Mouse (Mus musculus): ENCODE data around the gene Kctd6. TPM values are rescaled to one million over a fixed set of nuclear protein-coding genes. Genes with fewer than 3 reads are reported as not detected.

The Kctd6 gene
- polyA plus RNA-seq, 1 experiment from 2014 or later, result 12.4 TPM

DNA sequence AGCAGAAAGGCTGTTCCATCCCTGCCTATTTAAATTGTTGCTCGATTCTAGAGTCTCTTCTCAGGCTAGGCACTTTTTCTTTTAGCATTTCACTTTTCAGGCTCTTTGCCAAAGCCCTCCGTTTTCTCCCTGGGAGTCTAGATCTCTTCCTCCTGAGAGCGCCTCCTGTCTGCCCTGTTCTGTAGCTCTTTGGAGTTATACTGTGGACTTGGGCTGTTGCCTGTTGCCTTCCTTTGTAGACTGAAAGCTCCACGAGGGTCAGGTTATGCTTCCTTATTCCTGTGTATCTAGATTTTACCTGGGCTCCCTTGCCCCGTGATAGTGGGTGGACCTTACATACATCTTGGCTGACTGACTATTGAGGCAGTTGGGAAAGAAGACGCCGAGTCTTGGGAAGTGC, 4.3 kb downstream of the Kctd6 start:
- WGBS, result 72% methylated on average over 7 of the region's 7 CpGs
- Histone ChIP-seq H3K9ac (no peak overlapping the region), H3K4me1 (replicated peaks) (peaks cover 9% of the 10 kb centered on the region; the same call in 1 of the 2 replicates), H3K4me2 (replicated peaks) (no peak overlapping the region), H3K27me3 (replicated peaks) (no peaks in the 10 kb centered on the region), H3K27ac (no peak overlapping the region), H3K9me3 (no peaks in the 10 kb centered on the region), H3K4me3 (replicated peaks) (no peak overlapping the region), H3K36me3 (no peaks in the 10 kb centered on the region; the same call in 1 of the 2 replicates)
- ATAC-seq, result no peak

DNA sequence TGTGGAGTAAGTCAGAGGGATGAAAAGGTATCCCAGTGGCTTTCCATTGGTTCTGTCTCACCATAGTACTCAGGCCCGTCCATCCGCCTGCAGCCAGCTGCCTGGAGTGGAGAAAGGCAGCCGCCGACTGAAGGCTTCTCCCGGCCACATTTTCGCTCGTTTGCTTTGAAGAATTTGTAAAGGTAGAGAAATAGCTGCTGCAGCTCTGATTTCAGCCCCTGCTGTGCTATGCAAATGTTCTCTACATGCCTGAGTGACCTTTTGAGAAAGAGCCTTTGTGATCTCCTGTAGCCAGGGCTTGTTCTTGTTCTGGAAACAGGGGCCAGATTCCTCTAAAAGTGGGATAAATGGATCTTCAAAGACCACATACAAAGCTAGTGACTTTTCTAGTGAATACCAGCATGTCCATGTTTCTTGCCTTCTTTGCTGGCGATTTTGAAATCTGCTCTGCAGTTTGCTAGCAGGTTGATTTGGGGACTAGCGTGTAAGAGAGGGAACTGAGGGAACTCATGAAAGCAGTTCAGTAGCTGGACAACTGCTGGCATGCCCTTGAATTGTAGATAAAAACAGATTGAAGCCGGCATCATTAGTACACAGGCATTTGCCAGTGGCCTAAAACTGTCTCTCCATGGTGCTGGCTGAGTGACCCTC, 4.9 kb downstream of the Kctd6 start:
- H3K9me3 ChIP-seq, result no peaks in the 10 kb centered on the region
- no peaks in the 10 kb centered on the region for H3K27me3 ChIP-seq (replicated peaks)
- no peak overlapping the region for H3K4me2 ChIP-seq (replicated peaks)
- H3K9ac ChIP-seq, result no peak overlapping the region
- H3K27ac ChIP-seq, result no peak overlapping the region
- no peak overlapping the region for H3K4me3 ChIP-seq (replicated peaks)
- 58% methylated on average over 10 of the region's 10 CpGs for WGBS
- H3K36me3 ChIP-seq, result no peaks in the 10 kb centered on the region; the same call in 1 of the 2 replicates
- no peak for ATAC-seq
- peaks cover 9% of the 10 kb centered on the region; the same call in 1 of the 2 replicates for H3K4me1 ChIP-seq (replicated peaks)

DNA sequence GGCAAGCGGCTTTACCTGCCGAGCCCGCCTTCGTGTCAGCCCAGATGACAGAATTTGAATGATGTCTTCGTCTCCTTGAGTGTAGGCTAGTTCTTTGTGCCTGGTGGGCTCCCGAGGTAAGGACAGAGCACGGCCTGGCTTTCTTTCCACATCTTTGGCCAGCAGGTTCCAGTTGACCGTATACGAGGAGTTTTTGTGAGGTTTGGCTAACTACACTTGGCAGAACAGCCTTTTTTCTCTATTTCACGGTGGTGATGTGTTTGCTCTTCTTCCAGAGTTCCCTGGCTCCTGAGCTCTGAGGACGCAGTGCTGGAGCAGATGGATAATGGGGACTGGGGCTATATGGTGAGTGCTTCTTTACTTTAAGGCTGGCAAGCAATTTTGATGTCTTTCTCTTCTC, 5.9 kb downstream of the Kctd6 start:
- peaks cover 8% of the 10 kb centered on the region; the same call in 1 of the 2 replicates for H3K4me1 ChIP-seq (replicated peaks)
- no peaks in the 10 kb centered on the region for H3K27me3 ChIP-seq (replicated peaks)
- no peak overlapping the region for H3K4me3 ChIP-seq (replicated peaks)
- no peak for ATAC-seq
- H3K9ac ChIP-seq, result no peak overlapping the region
- WGBS, result 81% methylated on average over 11 of the region's 11 CpGs
- no peak overlapping the region for H3K4me2 ChIP-seq (replicated peaks)
- H3K9me3 ChIP-seq, result no peaks in the 10 kb centered on the region
- H3K27ac ChIP-seq, result no peak overlapping the region
- H3K36me3 ChIP-seq, result no peaks in the 10 kb centered on the region; the same call in 1 of the 2 replicates

DNA sequence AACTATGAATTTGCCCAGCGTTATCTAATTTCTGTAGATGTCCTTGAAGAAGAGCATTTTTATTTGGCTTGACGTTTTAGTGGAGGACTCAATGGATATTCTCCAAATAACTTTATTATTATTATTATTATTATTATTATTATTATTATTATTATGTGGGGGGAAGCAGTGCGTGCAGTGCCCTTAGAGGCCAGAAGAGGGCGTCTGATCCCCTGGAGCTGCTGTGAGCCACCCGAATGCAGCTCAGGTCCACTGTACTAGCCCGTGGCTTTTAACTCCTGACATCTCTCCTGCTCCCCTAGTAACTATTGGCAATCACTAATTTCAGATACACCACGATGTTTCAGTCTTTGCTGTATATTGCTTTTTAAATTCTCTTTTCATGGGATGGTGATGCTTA, 6.4 kb downstream of the Kctd6 start:
- Histone ChIP-seq H3K27me3 (replicated peaks) (no peaks in the 10 kb centered on the region), H3K4me2 (replicated peaks) (no peak overlapping the region), H3K9ac (no peak overlapping the region), H3K9me3 (no peaks in the 10 kb centered on the region), H3K4me3 (replicated peaks) (no peak overlapping the region), H3K36me3 (no peaks in the 10 kb centered on the region; the same call in 1 of the 2 replicates), H3K27ac (no peak overlapping the region), H3K4me1 (replicated peaks) (peaks cover 5% of the 10 kb centered on the region; the same call in 1 of the 2 replicates)
- ATAC-seq, result no peak
- WGBS, result 71% methylated on average over 7 of the region's 7 CpGs

DNA sequence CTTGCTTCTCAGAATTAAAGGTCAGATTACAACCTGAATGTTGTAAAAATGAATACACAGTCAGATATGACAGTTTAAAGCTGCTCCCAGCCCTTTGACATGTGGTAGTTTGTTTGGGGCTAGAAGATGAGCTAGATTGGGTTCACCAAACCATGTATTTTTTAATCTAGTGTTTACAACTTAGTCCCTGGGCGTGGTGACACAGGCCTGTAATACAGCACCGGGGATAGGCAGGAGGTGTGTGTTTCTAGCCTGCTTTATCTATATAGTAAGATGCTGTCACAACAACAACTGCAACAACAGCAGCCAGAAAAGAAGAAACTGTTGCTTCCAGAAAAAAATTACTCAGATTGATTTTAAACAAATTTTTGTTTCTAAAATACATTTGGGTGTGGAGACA, 7.0 kb downstream of the Kctd6 start:
- Histone ChIP-seq H3K27ac (no peak overlapping the region), H3K36me3 (no peaks in the 10 kb centered on the region; the same call in 1 of the 2 replicates), H3K4me2 (replicated peaks) (no peak overlapping the region), H3K9me3 (no peaks in the 10 kb centered on the region), H3K4me3 (replicated peaks) (no peak overlapping the region), H3K4me1 (replicated peaks) (0 out of 2 replicates have a peak, but pooled peaks cover under 1% of the 10 kb centered on the region), H3K27me3 (replicated peaks) (no peaks in the 10 kb centered on the region), H3K9ac (no peak overlapping the region)
- ATAC-seq, result no peak
- WGBS, result 91% methylated on average over 2 of the region's 2 CpGs

DNA sequence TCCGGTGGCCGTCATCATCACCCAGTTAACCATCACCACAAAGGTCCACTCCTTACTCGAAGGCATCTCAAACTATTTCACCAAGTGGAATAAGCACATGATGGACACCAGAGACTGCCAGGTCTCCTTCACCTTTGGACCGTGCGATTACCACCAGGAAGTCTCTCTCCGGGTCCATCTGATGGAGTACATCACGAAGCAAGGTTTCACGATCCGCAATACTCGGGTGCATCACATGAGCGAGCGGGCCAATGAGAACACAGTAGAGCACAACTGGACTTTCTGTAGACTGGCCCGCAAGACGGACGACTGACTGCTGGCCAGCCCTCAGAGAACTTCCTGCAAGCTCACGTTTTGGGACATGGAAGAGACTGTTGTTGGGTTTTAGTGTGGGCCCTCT, 8.6 kb downstream of the Kctd6 start:
- H3K4me2 ChIP-seq (replicated peaks), result no peak overlapping the region
- no peaks in the 10 kb centered on the region for H3K27me3 ChIP-seq (replicated peaks)
- no peak overlapping the region for H3K27ac ChIP-seq
- H3K4me1 ChIP-seq (replicated peaks), result no peaks in the 10 kb centered on the region
- 95% methylated on average over 16 of the region's 16 CpGs for WGBS
- no peaks in the 10 kb centered on the region for H3K9me3 ChIP-seq
- H3K9ac ChIP-seq, result no peak overlapping the region
- no peak overlapping the region for H3K4me3 ChIP-seq (replicated peaks)
- no peak for ATAC-seq
- no peaks in the 10 kb centered on the region; the same call in 1 of the 2 replicates for H3K36me3 ChIP-seq

DNA sequence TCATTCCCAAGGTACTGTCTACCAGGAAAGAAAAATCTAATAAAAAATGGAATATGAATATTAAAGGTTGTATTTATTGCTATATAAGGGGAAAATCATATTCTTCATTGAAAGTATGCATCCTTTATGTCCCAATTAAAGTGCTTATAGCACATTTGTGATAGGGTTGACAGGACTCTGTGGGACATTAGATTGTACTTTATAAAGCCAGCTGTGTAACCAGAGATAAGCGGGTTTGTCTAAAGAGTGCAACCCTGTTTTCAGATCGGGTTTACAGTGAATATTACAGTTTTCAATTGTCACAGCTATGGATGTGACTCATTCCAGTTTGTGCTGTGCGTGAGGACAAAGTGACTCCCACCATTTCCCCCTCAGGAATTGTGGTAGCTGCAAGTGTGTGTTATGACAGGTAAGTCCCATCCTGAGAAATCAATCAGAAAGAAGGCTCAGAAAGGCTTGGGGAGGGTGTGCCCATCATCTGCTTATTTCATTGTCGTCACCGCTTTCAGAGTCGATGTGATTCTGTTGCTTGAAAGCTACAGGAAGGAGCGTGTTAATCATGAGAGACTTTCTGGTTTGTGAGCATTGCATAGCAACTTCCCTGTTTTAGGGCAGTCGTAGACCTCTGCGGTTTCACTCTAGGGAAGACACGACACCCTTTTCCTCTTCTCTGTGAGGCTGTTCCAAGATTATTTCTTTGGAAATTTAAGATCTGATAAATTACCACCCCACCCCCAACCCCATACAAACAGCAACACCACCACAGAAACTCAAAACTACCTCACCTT, 9.8 kb downstream of the Kctd6 start:
- Histone ChIP-seq H3K27ac (no peak overlapping the region), H3K36me3 (no peaks in the 10 kb centered on the region; the same call in 1 of the 2 replicates), H3K4me1 (replicated peaks) (no peaks in the 10 kb centered on the region), H3K4me3 (replicated peaks) (no peak overlapping the region), H3K27me3 (replicated peaks) (no peaks in the 10 kb centered on the region), H3K9ac (no peak overlapping the region), H3K9me3 (no peaks in the 10 kb centered on the region), H3K4me2 (replicated peaks) (no peak overlapping the region)
- WGBS, result 85% methylated on average over 10 of the region's 10 CpGs
- no peak for ATAC-seq

DNA sequence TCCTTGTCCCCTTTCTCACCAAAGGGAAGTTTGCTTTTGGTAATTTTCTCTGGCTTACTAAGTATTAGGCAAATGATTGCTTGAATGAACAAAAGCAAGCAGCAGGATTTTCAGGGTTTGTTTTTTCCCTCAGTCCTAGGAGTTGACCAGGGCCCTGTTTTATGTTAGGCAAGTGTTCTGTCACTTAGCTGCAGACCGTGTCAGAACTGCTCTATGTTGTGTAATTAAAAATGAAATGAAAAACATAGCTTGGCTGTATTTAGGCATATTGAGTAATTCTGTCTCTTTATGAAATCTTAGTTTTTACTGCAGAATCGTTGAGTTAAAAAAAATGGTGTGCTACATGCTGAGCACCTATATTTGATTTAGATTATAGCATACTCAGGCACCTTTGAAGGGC, 10.9 kb downstream of the Kctd6 start:
- Histone ChIP-seq H3K4me3 (replicated peaks) (no peak overlapping the region), H3K9ac (no peak overlapping the region), H3K4me2 (replicated peaks) (no peak overlapping the region), H3K36me3 (no peaks in the 10 kb centered on the region; the same call in 1 of the 2 replicates), H3K9me3 (no peaks in the 10 kb centered on the region), H3K4me1 (replicated peaks) (no peaks in the 10 kb centered on the region), H3K27me3 (replicated peaks) (no peaks in the 10 kb centered on the region), H3K27ac (no peak overlapping the region)
- WGBS, result 65% methylated on average over 2 of the region's 2 CpGs
- ATAC-seq, result no peak

DNA sequence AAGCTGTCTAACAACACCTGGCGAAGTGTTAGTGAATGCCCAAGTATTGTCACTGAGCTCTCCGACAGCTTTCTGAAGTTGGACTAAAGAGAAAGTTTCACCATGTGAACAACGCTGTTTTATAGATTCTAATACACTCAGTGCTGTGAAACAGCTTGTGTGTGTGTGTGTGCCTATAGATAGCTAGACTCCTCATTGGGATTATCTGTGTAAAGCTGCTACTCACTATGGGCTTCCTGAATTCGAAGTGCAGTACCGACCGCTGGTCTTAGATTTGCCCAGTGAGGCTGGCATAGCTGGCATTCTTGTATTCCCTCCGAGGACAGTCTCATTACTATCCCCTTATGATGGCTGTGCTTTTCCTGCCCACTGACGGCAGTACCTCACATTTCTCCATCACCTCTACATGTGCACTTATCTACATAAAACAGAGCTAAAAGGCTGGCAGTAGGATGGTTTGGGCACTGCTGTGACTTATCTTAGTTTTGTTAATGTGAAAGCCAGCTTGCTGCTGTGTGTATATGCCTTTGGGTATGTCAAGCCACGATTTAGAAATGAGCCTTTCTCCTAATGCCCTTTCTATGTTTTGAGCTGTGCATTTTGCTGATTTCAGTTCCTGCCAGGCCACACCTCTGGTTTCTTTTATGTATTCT, 15.6 kb downstream of the Kctd6 start:
- Histone ChIP-seq H3K27me3 (replicated peaks) (no peaks in the 10 kb centered on the region), H3K4me2 (replicated peaks) (no peak overlapping the region), H3K4me1 (replicated peaks) (no peaks in the 10 kb centered on the region), H3K27ac (no peak overlapping the region), H3K4me3 (replicated peaks) (no peak overlapping the region), H3K36me3 (no peaks in the 10 kb centered on the region), H3K9me3 (no peaks in the 10 kb centered on the region), H3K9ac (no peak overlapping the region)
- ATAC-seq, result no peak
- 88% methylated on average over 9 of the region's 9 CpGs for WGBS

DNA sequence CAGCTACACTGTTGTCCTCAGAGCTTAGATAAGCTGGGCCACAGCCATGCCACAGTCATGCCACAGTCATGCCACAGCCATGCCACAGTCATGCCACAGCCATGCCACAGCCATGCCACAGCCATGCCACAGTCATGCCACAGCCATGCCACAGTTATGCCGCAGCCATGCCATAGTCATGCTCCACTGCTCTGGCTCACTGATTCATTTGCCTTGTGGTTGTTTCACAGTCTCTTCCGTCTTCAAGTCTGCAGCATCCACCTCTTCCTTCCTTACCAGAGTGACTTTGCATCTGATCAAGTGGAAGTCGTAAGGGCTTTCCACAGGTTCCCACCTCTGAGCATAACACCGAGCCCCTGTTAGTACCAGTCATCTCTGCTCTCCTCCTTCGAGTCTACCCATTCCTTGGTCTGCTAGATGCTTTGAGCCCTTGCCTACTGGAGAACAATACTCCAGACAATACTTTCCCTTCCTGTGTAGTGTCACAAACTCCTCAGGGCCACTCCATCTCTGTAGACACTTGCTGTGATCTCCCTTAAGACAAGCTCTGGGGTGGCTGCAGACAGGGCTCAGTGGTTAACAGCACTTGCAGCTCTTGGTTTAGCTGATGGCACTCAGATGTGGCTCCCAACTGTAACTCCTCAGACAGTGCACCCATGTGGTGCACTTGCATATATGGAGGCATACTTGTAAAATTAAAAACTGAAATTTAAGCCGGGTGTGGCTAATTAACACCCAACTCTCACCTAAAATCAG, 18.4 kb downstream of the Kctd6 start:
- no peak for ATAC-seq
- no peak overlapping the region for H3K4me2 ChIP-seq (replicated peaks)
- no peak overlapping the region for H3K27ac ChIP-seq
- no peaks in the 10 kb centered on the region for H3K36me3 ChIP-seq
- H3K9ac ChIP-seq, result no peak overlapping the region
- 85% methylated on average over 6 of the region's 6 CpGs for WGBS
- no peaks in the 10 kb centered on the region for H3K9me3 ChIP-seq
- no peaks in the 10 kb centered on the region for H3K27me3 ChIP-seq (replicated peaks)
- H3K4me1 ChIP-seq (replicated peaks), result no peaks in the 10 kb centered on the region
- H3K4me3 ChIP-seq (replicated peaks), result no peak overlapping the region

DNA sequence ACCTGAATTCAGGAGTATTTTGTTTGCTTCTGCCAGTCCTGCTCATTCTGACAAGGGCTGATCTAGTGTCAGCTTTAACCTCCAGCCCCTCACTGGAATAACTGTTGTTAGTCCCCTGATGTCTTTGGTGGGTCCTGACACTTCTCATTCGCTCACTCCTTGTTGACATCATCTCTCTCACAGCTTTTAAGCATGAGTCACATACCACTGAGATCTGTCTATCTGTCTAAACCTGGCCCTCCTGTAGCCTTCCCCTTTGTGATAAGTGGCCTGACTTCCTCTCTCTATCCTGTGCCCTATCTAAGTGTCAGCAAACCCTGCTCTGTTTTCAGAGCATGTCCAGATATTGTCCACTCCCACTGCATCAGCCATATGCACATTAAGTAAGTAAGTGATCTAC, 19.3 kb downstream of the Kctd6 start:
- Histone ChIP-seq H3K4me2 (replicated peaks) (no peak overlapping the region), H3K9ac (no peak overlapping the region), H3K9me3 (no peaks in the 10 kb centered on the region), H3K27ac (no peak overlapping the region), H3K27me3 (replicated peaks) (no peaks in the 10 kb centered on the region), H3K4me3 (replicated peaks) (no peak overlapping the region), H3K4me1 (replicated peaks) (no peaks in the 10 kb centered on the region), H3K36me3 (no peaks in the 10 kb centered on the region)
- 56% methylated on average over 1 of the region's 1 CpGs for WGBS
- ATAC-seq, result no peak

DNA sequence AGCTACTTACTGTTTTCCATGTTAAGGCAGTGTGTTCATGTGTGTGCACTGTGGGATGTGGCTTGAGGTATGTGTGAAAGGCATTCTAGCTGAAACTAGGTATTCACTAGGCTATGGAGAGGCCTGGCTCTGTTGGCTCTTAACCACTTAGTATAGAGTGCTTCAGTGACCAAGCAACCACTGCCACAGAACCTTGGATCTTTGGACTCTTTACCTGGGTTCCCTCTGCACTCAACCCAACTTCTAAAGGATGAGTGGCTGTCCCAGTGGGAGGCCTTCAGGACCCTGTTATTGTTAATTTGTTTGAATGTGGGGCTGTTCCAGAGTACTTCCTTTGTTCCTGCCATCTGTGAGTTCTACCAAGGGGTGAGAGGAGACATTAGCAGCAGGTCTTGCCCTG, 27.9 kb downstream of the Kctd6 start:
- no peaks in the 10 kb centered on the region for H3K27me3 ChIP-seq (replicated peaks)
- no peak overlapping the region for H3K9ac ChIP-seq
- no peaks in the 10 kb centered on the region for H3K9me3 ChIP-seq
- no peak overlapping the region for H3K4me2 ChIP-seq (replicated peaks)
- H3K27ac ChIP-seq, result no peak overlapping the region
- no peak for ATAC-seq
- 0 out of 2 replicates have a peak, but pooled peaks cover 3% of the 10 kb centered on the region for H3K4me1 ChIP-seq (replicated peaks)
- no peak overlapping the region for H3K4me3 ChIP-seq (replicated peaks)
- no peaks in the 10 kb centered on the region for H3K36me3 ChIP-seq
